Mouse (Mus musculus): Measurements from ENCODE around the gene Smap2. TPM values are rescaled to one million over a fixed set of nuclear protein-coding genes. Genes with fewer than 3 reads are reported as not detected.
A peak's percentile ranks its signal among the peaks of the same experiment; 100 is the strongest.

The Smap2 gene
- polyA plus RNA-seq, 1 experiment from 2014 or later = 17.2 TPM

- Histone ChIP-seq H3K36me3 (ENCODE audit: control insufficient read depth, insufficient read depth, low read length) (no peaks in the 10 kb centered on the region), H3K4me1 (replicated peaks; ENCODE audit: control insufficient read depth, insufficient read depth, low read length) (peaks cover 33% of the 10 kb centered on the region), H3K9me3 (ENCODE audit: control insufficient read depth, low read length) (no peaks in the 10 kb centered on the region), H3K4me3 (ENCODE audit: low read depth, low read length) (no peak overlapping the region), H3K9ac (ENCODE audit: low read length) (no peak overlapping the region), H3K27me3 (replicated peaks; ENCODE audit: control insufficient read depth, insufficient read depth, low read length) (no peaks in the 10 kb centered on the region), H3K27ac (ENCODE audit: low read depth) (no peak overlapping the region), H3K4me2 (ENCODE audit: low read length) (no peak overlapping the region)
- 30% methylated on average over 8 of the region's 8 CpGs for WGBS
- ATAC-seq (replicated peaks; ENCODE audit: low FRiP score, low TSS enrichment, low read depth) (no peak), DNase-seq (ENCODE audit: low spot score) (no peak)
Measured at GRCm38 (mm10) chr4:121002400-121003171, 14.5 kb downstream of the Smap2 start.

GRCm38 (mm10) chr4:121001659-121002058 lies 15.4 kb downstream of the Smap2 start:
- no peak for DNase-seq (ENCODE audit: low spot score)
- WGBS = 72% methylated on average over 1 of the region's 1 CpGs
- H3K9me3 ChIP-seq (ENCODE audit: control insufficient read depth, low read length) = no peaks in the 10 kb centered on the region
- H3K27ac ChIP-seq (ENCODE audit: low read depth) = no peak overlapping the region
- H3K9ac ChIP-seq (ENCODE audit: low read length) = no peak overlapping the region
- no peak overlapping the region for H3K4me2 ChIP-seq (ENCODE audit: low read length)
- no peak for ATAC-seq (replicated peaks; ENCODE audit: low FRiP score, low TSS enrichment, low read depth)
- H3K4me1 ChIP-seq (replicated peaks; ENCODE audit: control insufficient read depth, insufficient read depth, low read length) = peaks cover 33% of the 10 kb centered on the region
- H3K4me3 ChIP-seq (ENCODE audit: low read depth, low read length) = no peak overlapping the region
- H3K36me3 ChIP-seq (ENCODE audit: control insufficient read depth, insufficient read depth, low read length) = no peaks in the 10 kb centered on the region
- H3K27me3 ChIP-seq (replicated peaks; ENCODE audit: control insufficient read depth, insufficient read depth, low read length) = no peaks in the 10 kb centered on the region

GRCm38 (mm10) chr4:121001042-121001441 lies 16.0 kb downstream of the Smap2 start:
- Histone ChIP-seq H3K4me2 (ENCODE audit: low read length) (no peak overlapping the region), H3K9me3 (ENCODE audit: control insufficient read depth, low read length) (no peaks in the 10 kb centered on the region), H3K4me1 (replicated peaks; ENCODE audit: control insufficient read depth, insufficient read depth, low read length) (peaks cover 33% of the 10 kb centered on the region), H3K27me3 (replicated peaks; ENCODE audit: control insufficient read depth, insufficient read depth, low read length) (no peaks in the 10 kb centered on the region), H3K9ac (ENCODE audit: low read length) (no peak overlapping the region), H3K27ac (ENCODE audit: low read depth) (no peak overlapping the region), H3K4me3 (ENCODE audit: low read depth, low read length) (no peak overlapping the region), H3K36me3 (ENCODE audit: control insufficient read depth, insufficient read depth, low read length) (no peaks in the 10 kb centered on the region)
- WGBS = 78% methylated on average over 2 of the region's 2 CpGs
- DNase-seq (ENCODE audit: low spot score) = no peak
- ATAC-seq (replicated peaks; ENCODE audit: low FRiP score, low TSS enrichment, low read depth) = no peak

GRCm38 (mm10) chr4:120995911-120996310 lies 21.1 kb downstream of the Smap2 start:
- no peaks in the 10 kb centered on the region for H3K36me3 ChIP-seq (ENCODE audit: control insufficient read depth, insufficient read depth, low read length)
- no peak overlapping the region for H3K4me2 ChIP-seq (ENCODE audit: low read length)
- ATAC-seq (replicated peaks; ENCODE audit: low FRiP score, low TSS enrichment, low read depth) (no peak), DNase-seq (ENCODE audit: low spot score) (no peak)
- no peaks in the 10 kb centered on the region for H3K9me3 ChIP-seq (ENCODE audit: control insufficient read depth, low read length)
- WGBS = 80% methylated on average over 1 of the region's 1 CpGs
- no peaks in the 10 kb centered on the region for H3K27me3 ChIP-seq (replicated peaks; ENCODE audit: control insufficient read depth, insufficient read depth, low read length)
- H3K4me1 ChIP-seq (replicated peaks; ENCODE audit: control insufficient read depth, insufficient read depth, low read length) = no peaks in the 10 kb centered on the region
- H3K27ac ChIP-seq (ENCODE audit: low read depth) = no peak overlapping the region
- no peak overlapping the region for H3K4me3 ChIP-seq (ENCODE audit: low read depth, low read length)
- H3K9ac ChIP-seq (ENCODE audit: low read length) = no peak overlapping the region

GRCm38 (mm10) chr4:120993025-120993424 lies 24.0 kb downstream of the Smap2 start:
- WGBS = 83% methylated on average over 1 of the region's 1 CpGs
- Histone ChIP-seq H3K27me3 (replicated peaks; ENCODE audit: control insufficient read depth, insufficient read depth, low read length) (no peaks in the 10 kb centered on the region), H3K4me1 (replicated peaks; ENCODE audit: control insufficient read depth, insufficient read depth, low read length) (no peaks in the 10 kb centered on the region), H3K4me2 (ENCODE audit: low read length) (no peak overlapping the region), H3K9me3 (ENCODE audit: control insufficient read depth, low read length) (0 out of 2 replicates have a peak, but pooled peaks cover 2% of the 10 kb centered on the region), H3K4me3 (ENCODE audit: low read depth, low read length) (no peak overlapping the region), H3K9ac (ENCODE audit: low read length) (no peak overlapping the region), H3K27ac (ENCODE audit: low read depth) (no peak overlapping the region), H3K36me3 (ENCODE audit: control insufficient read depth, insufficient read depth, low read length) (no peaks in the 10 kb centered on the region)
- ATAC-seq (replicated peaks; ENCODE audit: low FRiP score, low TSS enrichment, low read depth) (no peak), DNase-seq (ENCODE audit: low spot score) (no peak)

GRCm38 (mm10) chr4:120992284-120992683 lies 24.8 kb downstream of the Smap2 start:
- no peak for ATAC-seq (replicated peaks; ENCODE audit: low FRiP score, low TSS enrichment, low read depth)
- Histone ChIP-seq H3K27me3 (replicated peaks; ENCODE audit: control insufficient read depth, insufficient read depth, low read length) (no peaks in the 10 kb centered on the region), H3K9me3 (ENCODE audit: control insufficient read depth, low read length) (0 out of 2 replicates have a peak, but pooled peaks cover 2% of the 10 kb centered on the region), H3K4me1 (replicated peaks; ENCODE audit: control insufficient read depth, insufficient read depth, low read length) (no peaks in the 10 kb centered on the region), H3K4me2 (ENCODE audit: low read length) (no peak overlapping the region), H3K9ac (ENCODE audit: low read length) (no peak overlapping the region), H3K36me3 (ENCODE audit: control insufficient read depth, insufficient read depth, low read length) (no peaks in the 10 kb centered on the region), H3K27ac (ENCODE audit: low read depth) (no peak overlapping the region), H3K4me3 (ENCODE audit: low read depth, low read length) (no peak overlapping the region)
- DNase-seq (ENCODE audit: low spot score) = no peak
- WGBS = 75% methylated on average over 2 of the region's 2 CpGs

- WGBS = 70% methylated on average over 4 of the region's 4 CpGs
- Histone ChIP-seq H3K27me3 (replicated peaks; ENCODE audit: control insufficient read depth, insufficient read depth, low read length) (no peaks in the 10 kb centered on the region), H3K27ac (ENCODE audit: low read depth) (no peak overlapping the region), H3K36me3 (ENCODE audit: control insufficient read depth, insufficient read depth, low read length) (0 out of 2 replicates have a peak, but pooled peaks cover 11% of the 10 kb centered on the region), H3K4me1 (replicated peaks; ENCODE audit: control insufficient read depth, insufficient read depth, low read length) (no peaks in the 10 kb centered on the region), H3K4me2 (ENCODE audit: low read length) (no peak overlapping the region), H3K9me3 (ENCODE audit: control insufficient read depth, low read length) (0 out of 2 replicates have a peak, but pooled peaks cover 2% of the 10 kb centered on the region), H3K9ac (ENCODE audit: low read length) (no peak overlapping the region), H3K4me3 (ENCODE audit: low read depth, low read length) (no peak overlapping the region)
- DNase-seq (ENCODE audit: low spot score) (no peak), ATAC-seq (replicated peaks; ENCODE audit: low FRiP score, low TSS enrichment, low read depth) (no peak)
Measured at GRCm38 (mm10) chr4:120987319-120987718, 29.7 kb downstream of the Smap2 start.

- DNase-seq (ENCODE audit: low spot score) = peak; percentile 64
- Histone ChIP-seq H3K4me2 (ENCODE audit: low read length) (no peak overlapping the region), H3K27ac (ENCODE audit: low read depth) (no peak overlapping the region), H3K27me3 (replicated peaks; ENCODE audit: control insufficient read depth, insufficient read depth, low read length) (no peaks in the 10 kb centered on the region), H3K9ac (ENCODE audit: low read length) (no peak overlapping the region), H3K36me3 (ENCODE audit: control insufficient read depth, insufficient read depth, low read length) (0 out of 2 replicates have a peak, but pooled peaks cover 11% of the 10 kb centered on the region), H3K4me3 (ENCODE audit: low read depth, low read length) (no peak overlapping the region), H3K9me3 (ENCODE audit: control insufficient read depth, low read length) (0 out of 2 replicates have a peak, but pooled peaks cover 2% of the 10 kb centered on the region), H3K4me1 (replicated peaks; ENCODE audit: control insufficient read depth, insufficient read depth, low read length) (no peaks in the 10 kb centered on the region)
- ATAC-seq (replicated peaks; ENCODE audit: low FRiP score, low TSS enrichment, low read depth) = no peak; the same call in 1 of the 2 replicates
- 9% methylated on average over 6 of the region's 6 CpGs for WGBS
Measured at GRCm38 (mm10) chr4:120986446-120986845, 30.6 kb downstream of the Smap2 start.

- H3K4me3 ChIP-seq (ENCODE audit: low read depth, low read length) = no peak overlapping the region
- H3K4me2 ChIP-seq (ENCODE audit: low read length) = no peak overlapping the region
- no peak for DNase-seq (ENCODE audit: low spot score)
- H3K9me3 ChIP-seq (ENCODE audit: control insufficient read depth, low read length) = no peaks in the 10 kb centered on the region
- peaks cover 28% of the 10 kb centered on the region for H3K36me3 ChIP-seq (ENCODE audit: control insufficient read depth, insufficient read depth, low read length)
- H3K27ac ChIP-seq (ENCODE audit: low read depth) = no peak overlapping the region
- H3K4me1 ChIP-seq (replicated peaks; ENCODE audit: control insufficient read depth, insufficient read depth, low read length) = no peaks in the 10 kb centered on the region
- no peak for ATAC-seq (replicated peaks; ENCODE audit: low FRiP score, low TSS enrichment, low read depth)
- 88% methylated on average over 3 of the region's 3 CpGs for WGBS
- H3K9ac ChIP-seq (ENCODE audit: low read length) = no peak overlapping the region
- no peaks in the 10 kb centered on the region for H3K27me3 ChIP-seq (replicated peaks; ENCODE audit: control insufficient read depth, insufficient read depth, low read length)
Measured at GRCm38 (mm10) chr4:120978221-120978620, 38.8 kb downstream of the Smap2 start.

Data from intestine, embryonic 14.5 days (tissue).